ENCODE assay signal across 7 mouse cellular contexts in genomic region chr3:107595264-107595937, GRCm38 (mm10). TPM values are rescaled to one million over a fixed set of nuclear protein-coding genes. Genes with fewer than 3 reads are reported as not detected.
DNase-seq lines count a peak whose midpoint lies in the region; ATAC-seq lines count a peak whose summit lies in the region.

No protein-coding gene starts in this region.

- peaks cover 84% of the 10 kb centered on the region for H3K27me3 ChIP-seq in heart, embryonic 11.5 days (ENCODE audit: control insufficient read depth, insufficient read depth, low read length)
- H3K27me3 ChIP-seq in liver, embryonic 13.5 days, result peaks cover 97% of the 10 kb centered on the region
- peaks cover 86% of the 10 kb centered on the region for H3K27me3 ChIP-seq in stomach, embryonic 16.5 days (ENCODE audit: control insufficient read depth, insufficient read depth, low read length)

- no peak for ATAC-seq in heart, embryonic 11.5 days (replicated peaks; ENCODE audit: insufficient number of reproducible peaks, low FRiP score, low TSS enrichment)
- no peak for ATAC-seq in liver, embryonic 13.5 days (ENCODE audit: low read depth)
- no peak for ATAC-seq in stomach, embryonic 16.5 days (ENCODE audit: insufficient read depth, low FRiP score)

- H3K36me3 ChIP-seq in heart, embryonic 11.5 days (ENCODE audit: control insufficient read depth, insufficient read depth, low read length), result no peaks in the 10 kb centered on the region
- no peaks in the 10 kb centered on the region for H3K36me3 ChIP-seq in liver, embryonic 13.5 days
- no peaks in the 10 kb centered on the region for H3K36me3 ChIP-seq in stomach, embryonic 16.5 days (ENCODE audit: control insufficient read depth, insufficient read depth, low read length)

- H3K9me3 ChIP-seq in heart, embryonic 11.5 days (replicated peaks; ENCODE audit: control insufficient read depth, low read length), result no peaks in the 10 kb centered on the region
- H3K9me3 ChIP-seq in liver, embryonic 13.5 days (replicated peaks), result no peaks in the 10 kb centered on the region
- no peaks in the 10 kb centered on the region for H3K9me3 ChIP-seq in stomach, embryonic 16.5 days (replicated peaks; ENCODE audit: control insufficient read depth, low read length)

- whole genome bisulfite sequencing in heart, embryonic 11.5 days (ENCODE audit: insufficient replicate concordance), result 1% methylated on average over 45 of the region's 50 CpGs
- WGBS in liver, embryonic 13.5 days (ENCODE audit: insufficient replicate concordance), result 1% methylated on average over 48 of the region's 50 CpGs
- under 1% methylated on average over 50 of the region's 50 CpGs for WGBS in stomach, embryonic 16.5 days

- DNase-seq in thymus, postnatal 4 days, result peak; percentile 27
- DNase-seq in thymus, postnatal 0 days (ENCODE audit: low spot score), result no peak
- DNase-seq in liver, embryonic 13.5 days, result no peak
- DNase-seq in frontal cortex, postnatal 14 days (ENCODE audit: low spot score in 2 of 2), result no peak
- DNase-seq in cerebellum, postnatal 36 days, result no peak

- H3K27ac ChIP-seq in heart, embryonic 11.5 days (ENCODE audit: low read depth, low read length), result no peak overlapping the region
- H3K27ac ChIP-seq in liver, embryonic 13.5 days, result no peak overlapping the region
- H3K27ac ChIP-seq in stomach, embryonic 16.5 days (ENCODE audit: low read length), result no peak overlapping the region

- peak overlapping the region; percentile 34; the same call in 1 of the 2 replicates for H3K9ac ChIP-seq in heart, embryonic 11.5 days (ENCODE audit: low read depth, low read length)
- no peak overlapping the region for H3K9ac ChIP-seq in liver, embryonic 13.5 days
- H3K9ac ChIP-seq in stomach, embryonic 16.5 days (ENCODE audit: low read length), result peak overlapping the region; percentile 35

- peak overlapping the region; percentile 80 for H3K4me2 ChIP-seq in heart, embryonic 11.5 days
- peak overlapping the region; percentile 50 for H3K4me2 ChIP-seq in liver, embryonic 13.5 days
- peak overlapping the region; percentile 62 for H3K4me2 ChIP-seq in stomach, embryonic 16.5 days (ENCODE audit: low read depth, low read length)

- peak overlapping the region; percentile 46 for H3K4me3 ChIP-seq in heart, embryonic 11.5 days (ENCODE audit: low read depth, low read length)
- peak overlapping the region; percentile 34 for H3K4me3 ChIP-seq in liver, embryonic 13.5 days (replicated peaks)
- H3K4me3 ChIP-seq in stomach, embryonic 16.5 days (replicated peaks; ENCODE audit: low read length), result peak overlapping the region; percentile 37

- peaks cover 16% of the 10 kb centered on the region for H3K4me1 ChIP-seq in heart, embryonic 11.5 days (ENCODE audit: control insufficient read depth, insufficient read depth, low read length)
- H3K4me1 ChIP-seq in liver, embryonic 13.5 days (replicated peaks), result peaks cover 6% of the 10 kb centered on the region; the same call in 1 of the 2 replicates
- peaks cover 10% of the 10 kb centered on the region for H3K4me1 ChIP-seq in stomach, embryonic 16.5 days (ENCODE audit: control insufficient read depth, insufficient read depth, low read length)

RNA-seq across cellular contexts. Expression of gene Alx3, which starts 0.6 kb away (rescaled TPM):
- 0.44 and 0.54 TPM in 2 replicates for polyA plus RNA-seq in thymus, postnatal 0 days (2015; fragmentation: Nextera tagmentation; extraction: Ambion mirVana)
- polyA plus RNA-seq in heart, embryonic 11.5 days (2014; fragmentation: Nextera tagmentation; extraction: Ambion mirVana), result 1.1 and 1.7 TPM in 2 replicates
- polyA plus RNA-seq in liver, embryonic 13.5 days (2015; fragmentation: Nextera tagmentation; extraction: Ambion mirVana), result 0.25 and 0.45 TPM in 2 replicates
- 0.25 TPM in 1 of 2 replicates, not detected in the other for polyA plus RNA-seq in stomach, embryonic 16.5 days (2015; fragmentation: Nextera tagmentation; extraction: Ambion mirVana)

RNA-seq across cellular contexts. Expression of gene Gm10961, which starts 35.7 kb away (rescaled TPM):
- not detected in 2 replicates for polyA plus RNA-seq in thymus, postnatal 0 days (2015; fragmentation: Nextera tagmentation; extraction: Ambion mirVana)
- polyA plus RNA-seq in heart, embryonic 11.5 days (2014; fragmentation: Nextera tagmentation; extraction: Ambion mirVana), result not detected in 2 replicates
- not detected in 2 replicates for polyA plus RNA-seq in liver, embryonic 13.5 days (2015; fragmentation: Nextera tagmentation; extraction: Ambion mirVana)
- polyA plus RNA-seq in stomach, embryonic 16.5 days (2015; fragmentation: Nextera tagmentation; extraction: Ambion mirVana), result not detected in 2 replicates

RNA-seq across cellular contexts. Expression of gene Strip1, which starts 36.1 kb away (rescaled TPM):
- 30.5 and 33.4 TPM in 2 replicates for polyA plus RNA-seq in thymus, postnatal 0 days (2015; fragmentation: Nextera tagmentation; extraction: Ambion mirVana)
- polyA plus RNA-seq in heart, embryonic 11.5 days (2014; fragmentation: Nextera tagmentation; extraction: Ambion mirVana), result 35.4 and 47.0 TPM in 2 replicates
- polyA plus RNA-seq in liver, embryonic 13.5 days (2015; fragmentation: Nextera tagmentation; extraction: Ambion mirVana), result 10.4 and 10.6 TPM in 2 replicates
- 32.7 and 36.4 TPM in 2 replicates for polyA plus RNA-seq in stomach, embryonic 16.5 days (2015; fragmentation: Nextera tagmentation; extraction: Ambion mirVana)

RNA-seq across cellular contexts. Expression of gene Ubl4b, which starts 40.5 kb away (rescaled TPM):
- polyA plus RNA-seq in thymus, postnatal 0 days (2015; fragmentation: Nextera tagmentation; extraction: Ambion mirVana), result not detected in 2 replicates
- polyA plus RNA-seq in heart, embryonic 11.5 days (2014; fragmentation: Nextera tagmentation; extraction: Ambion mirVana), result not detected in 2 replicates
- not detected in 2 replicates for polyA plus RNA-seq in liver, embryonic 13.5 days (2015; fragmentation: Nextera tagmentation; extraction: Ambion mirVana)
- polyA plus RNA-seq in stomach, embryonic 16.5 days (2015; fragmentation: Nextera tagmentation; extraction: Ambion mirVana), result not detected in 2 replicates
